Mouse (Mus musculus) neutrophil, adult 5-6 weeks (primary cell): Measurements from ENCODE around the gene Rnf6. TPM values are rescaled to one million over a fixed set of nuclear protein-coding genes. Genes with fewer than 3 reads are reported as not detected.
A peak's percentile ranks its signal among the peaks of the same experiment; 100 is the strongest.
"Not testable (repeated sequence)": the region's sequence is repeated elsewhere in the genome, so short reads cannot be mapped to it uniquely, and the experiment has no call there.

ENCODE experiments used
- ATAC-seq: fragments of 151-379, 151-347 bp; 2 replicates; pipeline ENCODE4 v1.8.0; 2017; ENCODE audit warnings: mild to moderate bottlenecking, moderate TSS enrichment; ENCODE audit not compliant: insufficient number of reproducible peaks, poor library complexity, low FRiP score, severe bottlenecking; ENCODE audit errors: extremely low read depth
- total RNA-seq: library from RNA; stranded (forward); fragments of 200-1000 nt; gene quantifications from 2 replicates; pipeline ENCODE4 v1.2.3, GENCODE M21; 2017

Gene Rnf6
- total RNA-seq, 1 experiment from 2014 or later: 79.7 TPM

- no peak for ATAC-seq
Measured at GRCm38 (mm10) chr5:146232056-146232675, 10.8 kb upstream of the Rnf6 start.

GRCm38 (mm10) chr5:146231655-146231996 is 10.3 kb upstream of the Rnf6 start:
- ATAC-seq: no peak

- ATAC-seq: peak; percentile 89
Measured at GRCm38 (mm10) chr5:146230864-146231654, 9.7 kb upstream of the Rnf6 start, which contains the start of gene Cdk8. Gene Cdk8, plus strand, starts transcription at chr5:146231230.

GRCm38 (mm10) chr5:146229869-146230650 is 8.7 kb upstream of the Rnf6 start:
- no peak for ATAC-seq

GRCm38 (mm10) chr5:146227496-146227895 is 6.1 kb upstream of the Rnf6 start:
- ATAC-seq: no peak

- no peak for ATAC-seq
Measured at GRCm38 (mm10) chr5:146223786-146224185, 2.4 kb upstream of the Rnf6 start.

- ATAC-seq: no peak
Measured at GRCm38 (mm10) chr5:146221722-146222121, 367 bp upstream of the Rnf6 start.

GRCm38 (mm10) chr5:146220501-146220878 is 865 bp downstream of the Rnf6 start:
- ATAC-seq: peak; percentile 13

- ATAC-seq: no peak
Measured at GRCm38 (mm10) chr5:146205537-146205936, 15.8 kb downstream of the Rnf6 start.

DNA sequence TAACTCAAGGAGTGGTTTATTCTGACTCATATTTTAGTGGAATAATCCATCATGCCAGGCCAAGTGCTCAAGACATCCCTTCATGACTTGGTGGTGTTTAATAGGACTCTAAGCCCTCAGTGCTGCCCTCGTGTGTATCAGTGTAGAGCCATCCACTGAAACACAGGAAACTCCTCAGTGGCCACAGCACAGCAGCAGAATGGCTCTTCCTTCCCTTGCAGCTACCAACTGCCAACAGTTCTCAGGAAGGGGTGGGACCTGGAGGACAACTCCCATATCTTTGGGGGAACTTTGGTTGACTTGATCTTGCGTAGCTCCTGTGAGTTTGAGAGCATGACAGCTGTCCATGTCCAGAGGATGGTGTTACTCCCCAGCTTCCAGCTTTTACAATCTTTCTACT is 17.4 kb downstream of the Rnf6 start:
- no peak for ATAC-seq

- ATAC-seq: no peak
Measured at GRCm38 (mm10) chr5:146200580-146200979, 20.8 kb downstream of the Rnf6 start.

DNA sequence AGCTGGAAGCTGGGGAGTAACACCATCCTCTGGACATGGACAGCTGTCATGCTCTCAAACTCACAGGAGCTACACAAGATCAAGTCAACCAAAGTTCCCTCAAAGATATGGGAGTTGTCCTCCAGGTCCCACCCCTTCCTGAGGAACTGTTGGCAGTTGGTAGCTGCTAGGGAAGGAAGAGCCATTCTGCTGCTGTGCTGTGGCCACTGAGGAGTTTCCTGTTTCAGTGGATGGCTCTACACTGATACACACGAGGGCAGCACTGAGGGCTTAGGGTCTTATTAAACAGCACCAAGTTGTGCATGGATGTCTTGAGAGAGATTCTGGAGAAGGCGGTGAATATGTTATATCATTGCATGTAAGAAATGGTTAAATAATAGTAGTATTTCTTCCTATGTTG is 21.8 kb downstream of the Rnf6 start:
- ATAC-seq: no peak

DNA sequence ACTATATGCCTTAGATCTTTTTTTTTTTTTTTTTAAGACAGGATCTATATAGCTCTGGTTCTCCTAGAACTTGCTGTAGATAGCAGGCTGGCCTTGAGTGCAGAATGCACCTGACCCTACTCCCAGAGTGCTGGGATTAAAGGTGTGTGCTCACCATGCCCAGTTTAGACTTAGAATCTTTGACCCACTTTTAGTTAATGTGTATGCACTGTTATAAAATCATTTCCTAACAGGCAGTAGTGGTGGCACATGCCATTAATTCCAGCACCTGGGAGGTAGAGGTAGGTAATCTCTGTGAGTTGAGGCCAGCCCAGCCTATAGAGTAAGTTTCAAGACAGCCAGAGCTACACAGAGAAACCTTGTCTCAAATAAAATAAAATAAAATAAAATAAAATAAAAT is 22.3 kb downstream of the Rnf6 start:
- no peak for ATAC-seq

DNA sequence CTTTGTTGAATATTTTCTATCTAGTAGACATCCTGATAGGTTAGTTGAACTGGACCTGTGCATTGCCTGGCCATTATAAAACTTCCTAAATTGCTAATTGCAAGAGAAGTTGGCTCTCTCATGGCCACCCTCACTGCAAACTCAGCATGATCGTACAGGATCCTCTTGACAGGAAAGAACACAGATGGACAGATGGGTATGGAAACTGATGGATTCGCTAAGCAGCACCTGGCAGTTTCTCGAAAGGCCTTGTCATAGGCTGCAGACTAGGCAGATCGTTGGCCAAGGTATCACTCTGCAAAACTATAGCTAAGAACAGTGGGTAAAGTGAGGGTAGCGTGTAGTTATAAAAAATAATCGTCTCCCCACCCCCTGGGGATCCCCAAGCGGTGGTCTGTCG is 28.0 kb downstream of the Rnf6 start:
- ATAC-seq: no peak

GRCm38 (mm10) chr5:146190501-146191269 is 30.7 kb downstream of the Rnf6 start:
- ATAC-seq: no peak

GRCm38 (mm10) chr5:146190093-146190492 is 31.3 kb downstream of the Rnf6 start:
- ATAC-seq: no peak

GRCm38 (mm10) chr5:146188712-146189111 is 32.6 kb downstream of the Rnf6 start:
- ATAC-seq: no peak

DNA sequence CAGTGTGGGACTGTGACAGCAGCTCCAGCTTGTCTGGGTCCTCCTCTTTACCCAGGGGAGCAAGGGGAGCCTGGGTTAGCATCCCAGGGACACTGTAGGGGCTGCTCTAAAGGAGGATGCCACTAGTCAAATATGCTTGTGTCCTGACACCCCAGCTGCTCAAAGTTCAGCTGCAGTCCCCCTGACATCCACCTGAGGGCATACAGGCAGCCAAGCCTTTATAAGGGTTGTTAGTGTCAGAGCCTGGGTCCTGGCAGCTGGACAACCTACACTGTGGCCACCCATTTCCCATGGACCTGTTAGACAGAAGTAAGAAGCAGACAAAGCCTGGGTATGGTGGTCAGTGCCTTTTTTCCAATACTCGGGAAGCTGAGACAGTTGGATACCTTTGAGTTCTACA is 33.2 kb downstream of the Rnf6 start:
- no peak for ATAC-seq

DNA sequence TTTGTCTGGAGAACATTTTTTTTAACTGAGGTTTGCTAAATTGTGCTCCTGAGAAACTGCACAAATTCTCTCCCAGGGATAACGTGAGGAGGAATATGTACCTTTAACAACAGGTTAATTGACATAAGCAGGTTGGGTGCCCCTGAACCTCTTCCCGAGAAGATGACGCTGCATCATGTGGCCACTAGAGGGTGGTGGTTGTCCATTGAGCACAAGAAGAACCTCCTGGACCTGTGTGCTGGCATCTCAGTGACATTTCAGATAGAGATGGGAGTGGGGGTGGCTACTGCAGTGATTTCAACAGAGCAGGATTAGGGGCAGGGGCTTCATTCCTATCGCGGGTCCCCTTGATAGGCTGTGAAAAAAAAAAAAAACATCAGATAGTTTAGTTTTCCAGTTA is 33.9 kb downstream of the Rnf6 start:
- ATAC-seq: not testable (repeated sequence)
